Mouse (Mus musculus): ENCODE measurements around the gene Anapc16. TPM values are rescaled to one million over a fixed set of nuclear protein-coding genes. Genes with fewer than 3 reads are reported as not detected.
"Not testable (repeated sequence)": the region's sequence is repeated elsewhere in the genome, so short reads cannot be mapped to it uniquely, and the experiment has no call there.

Gene Anapc16
- polyA plus RNA-seq, 2 experiments from 2014 or later, result 82.2 to 102 TPM

DNA sequence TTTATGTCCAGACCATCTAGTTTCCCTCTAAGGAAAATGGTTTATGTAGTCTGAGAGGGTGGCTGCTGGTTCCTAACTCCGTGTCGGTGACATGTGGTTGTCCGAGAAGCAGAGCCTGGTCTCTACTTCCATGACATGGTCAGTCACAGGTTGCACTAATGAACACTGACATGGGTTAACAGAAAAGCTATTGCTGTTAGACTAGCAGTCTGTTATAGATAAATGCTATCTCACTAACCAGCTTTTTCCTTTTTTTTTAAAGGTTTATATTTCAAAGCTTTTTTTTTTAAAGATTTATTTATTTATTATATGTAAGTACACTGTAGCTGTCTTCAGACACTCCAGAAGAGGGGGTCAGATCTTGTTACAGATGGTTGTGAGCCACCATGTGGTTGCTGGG, 3.9 kb downstream of the Anapc16 start:
- ATAC-seq, result no peak

DNA sequence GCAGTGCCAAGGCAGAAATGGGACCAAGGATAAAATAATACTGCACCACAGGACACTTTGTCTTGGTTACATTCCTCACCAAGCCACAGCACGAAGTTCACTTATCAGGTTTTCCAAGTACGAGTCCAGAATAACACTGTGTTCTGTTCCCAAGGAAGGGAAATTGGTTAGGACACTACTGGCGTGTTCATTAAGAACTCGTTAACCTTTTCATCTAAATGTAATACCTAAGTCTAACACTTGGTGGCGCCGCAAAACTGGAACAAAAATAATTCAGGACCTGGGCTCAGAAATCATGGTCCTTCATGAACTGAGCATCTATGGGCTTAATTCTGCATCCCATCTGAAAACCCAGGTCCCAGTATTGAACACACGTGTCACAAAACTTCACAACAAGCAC, 5.3 kb downstream of the Anapc16 start:
- ATAC-seq, result peak; percentile 32

DNA sequence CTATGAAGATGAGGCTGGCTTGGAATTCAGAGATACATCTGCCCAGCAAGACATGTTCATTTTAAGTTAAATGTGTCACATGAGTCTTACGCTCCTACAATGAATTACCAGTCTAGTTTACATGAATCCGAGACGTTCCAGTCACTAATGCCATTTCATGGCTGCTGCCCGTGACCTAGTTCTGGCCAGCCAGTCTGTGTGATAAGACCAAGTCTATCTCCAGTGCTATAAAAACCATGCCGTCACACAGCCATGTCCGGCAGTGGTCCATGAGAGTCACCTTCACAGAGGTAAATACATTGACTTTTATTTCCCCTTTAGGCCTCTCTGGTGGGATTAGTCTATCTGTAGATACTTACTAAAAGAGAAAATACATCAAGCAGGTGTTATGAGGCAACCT, 7.0 kb downstream of the Anapc16 start:
- ATAC-seq, result no peak

DNA sequence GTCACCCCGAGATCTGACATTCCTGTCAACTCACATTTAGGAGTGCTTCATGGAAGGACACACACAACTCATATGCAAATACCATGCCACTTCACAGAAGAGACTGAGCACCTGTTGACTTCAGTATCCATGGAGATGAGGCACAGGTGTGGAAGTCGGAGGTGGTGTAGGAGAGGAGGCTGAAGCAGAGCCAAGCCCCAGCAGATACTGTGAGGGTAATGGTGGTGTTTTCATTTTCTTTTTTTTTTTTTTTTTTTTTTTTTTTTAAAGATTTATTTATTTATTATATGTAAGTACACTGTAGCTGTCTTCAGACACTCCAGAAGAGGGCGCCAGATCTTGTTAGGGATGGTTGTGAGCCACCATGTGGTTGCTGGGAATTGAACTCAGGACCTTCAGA, 9.1 kb downstream of the Anapc16 start:
- not testable (repeated sequence) for ATAC-seq

DNA sequence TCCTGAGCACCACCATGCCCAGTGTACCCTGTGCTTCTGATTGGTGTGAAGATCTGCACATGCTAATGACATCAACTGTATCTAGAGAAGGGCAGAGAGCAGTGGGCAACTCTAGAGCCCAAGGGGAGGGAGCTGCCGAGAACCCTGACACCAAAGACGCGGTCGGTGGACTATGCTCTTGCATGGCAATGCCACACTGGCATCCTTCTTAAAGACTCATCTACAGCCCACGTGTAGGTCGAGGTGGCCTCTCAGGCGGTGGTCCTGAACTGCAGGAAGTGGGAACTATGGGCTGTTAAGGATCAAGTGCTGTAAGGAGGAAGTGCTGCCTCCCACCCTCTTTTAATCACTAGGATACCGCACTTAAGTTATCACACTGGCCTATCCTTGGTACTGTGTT, 10.9 kb downstream of the Anapc16 start:
- ATAC-seq, result no peak

DNA sequence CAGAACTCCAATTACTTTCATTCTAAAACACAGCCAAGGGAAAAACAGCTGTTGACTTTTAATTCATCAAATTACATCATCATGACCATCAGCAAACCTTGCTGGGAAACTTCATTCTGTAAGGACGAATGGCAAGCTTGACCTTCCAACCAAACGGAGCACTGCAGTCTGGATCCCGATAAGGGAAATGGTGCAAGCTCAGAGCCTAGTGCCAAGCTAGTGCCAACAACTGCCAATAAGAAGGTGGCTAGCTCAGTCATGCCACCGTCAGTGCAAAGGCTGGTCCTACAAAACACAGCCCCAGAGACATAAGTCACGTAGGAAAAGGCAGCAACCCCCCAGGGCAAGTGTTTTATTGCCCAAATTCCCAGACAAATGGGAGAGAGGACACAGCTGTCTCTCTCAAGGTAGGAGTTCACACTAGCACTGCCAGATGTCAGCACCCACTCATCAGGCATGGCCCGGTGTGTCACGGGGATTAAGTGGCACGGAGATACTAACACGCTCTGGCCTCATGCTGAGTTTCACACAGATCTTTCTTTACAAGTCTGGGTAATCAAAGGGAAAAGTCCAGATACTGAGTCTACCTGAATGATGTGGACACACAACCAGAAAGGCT, 11.6 kb downstream of the Anapc16 start:
- ATAC-seq, result no peak

DNA sequence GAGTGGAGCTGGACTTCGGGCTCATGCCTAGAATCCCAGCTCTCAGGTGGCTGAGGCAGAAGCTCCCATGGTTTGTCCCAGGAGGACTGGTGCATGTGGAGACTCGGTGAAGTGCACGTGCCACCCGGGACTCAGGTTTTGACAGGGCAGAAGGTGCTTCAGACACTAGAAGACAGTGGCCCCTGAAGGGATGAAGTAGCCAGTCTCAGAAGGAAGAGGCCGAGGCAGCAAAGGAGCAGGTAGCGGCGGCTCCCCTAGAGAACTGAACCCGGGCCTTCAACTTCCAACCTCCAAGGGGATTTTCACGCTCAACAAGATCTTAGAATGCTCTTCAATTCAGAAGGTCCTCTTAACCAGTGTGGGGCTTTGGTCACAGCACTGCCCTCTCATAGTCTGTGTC, 12.5 kb downstream of the Anapc16 start:
- ATAC-seq, result no peak

DNA sequence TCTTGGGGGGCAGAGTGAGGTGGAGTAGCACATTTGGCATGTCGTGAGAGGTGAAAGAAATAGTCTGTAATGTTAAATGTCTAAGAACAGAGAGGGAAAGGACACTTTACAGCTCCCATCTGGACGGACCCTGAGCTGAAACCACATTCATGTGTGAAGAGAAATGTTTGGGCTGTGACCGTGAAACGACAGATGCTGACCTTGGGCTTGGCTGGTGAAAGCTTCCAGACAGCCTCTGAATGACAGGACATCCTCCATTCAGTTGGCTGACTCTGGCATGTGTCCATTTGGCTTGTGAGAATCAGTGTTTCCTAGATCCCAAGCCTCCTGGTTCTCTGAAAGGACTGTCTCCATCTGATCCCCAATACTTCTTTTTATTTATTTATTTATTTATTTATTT, 14.9 kb downstream of the Anapc16 start:
- no peak for ATAC-seq

DNA sequence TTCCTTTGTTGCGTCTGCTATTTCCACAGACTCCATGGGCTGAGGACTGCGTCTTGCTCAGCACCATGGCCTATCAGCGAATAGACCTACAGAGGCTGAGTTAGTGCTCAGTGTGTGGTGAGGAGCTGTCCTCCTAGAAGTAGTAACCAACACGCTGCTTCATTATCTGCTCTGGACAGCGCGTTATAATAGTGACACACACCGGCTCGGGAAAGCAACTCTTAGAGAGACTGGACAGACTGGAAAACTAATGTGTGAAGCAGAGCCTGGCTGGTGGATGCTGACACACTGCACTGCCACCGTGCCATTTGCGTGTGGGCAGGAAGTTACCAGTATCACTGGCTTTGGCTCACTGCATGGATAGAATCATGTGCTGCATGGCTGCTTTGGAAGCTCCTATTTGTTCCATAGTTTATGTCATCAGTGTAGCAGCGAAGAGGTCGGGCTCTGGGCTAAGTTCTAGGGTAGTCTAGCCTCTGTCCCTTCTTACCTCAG, 20.5 kb downstream of the Anapc16 start:
- ATAC-seq, result no peak

DNA sequence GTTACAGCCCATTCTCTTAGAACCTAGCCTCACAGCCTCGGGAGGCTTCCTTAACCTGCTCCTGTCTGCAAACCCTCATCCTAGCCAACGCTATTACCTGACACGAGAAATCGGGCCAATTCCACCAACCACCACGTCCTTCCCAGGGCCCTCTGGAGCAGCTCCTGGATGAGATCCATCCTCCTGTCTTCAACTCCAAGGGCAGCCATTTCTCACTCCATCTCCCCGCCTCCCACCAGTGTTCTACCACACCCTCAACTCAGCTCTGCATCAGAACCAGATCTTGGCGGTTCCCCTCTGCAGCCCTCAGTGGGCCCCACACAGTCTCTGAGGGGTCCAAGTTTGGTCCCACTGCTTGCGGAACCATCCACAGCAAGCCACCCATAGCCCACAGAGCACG, 21.1 kb downstream of the Anapc16 start:
- no peak for ATAC-seq

DNA sequence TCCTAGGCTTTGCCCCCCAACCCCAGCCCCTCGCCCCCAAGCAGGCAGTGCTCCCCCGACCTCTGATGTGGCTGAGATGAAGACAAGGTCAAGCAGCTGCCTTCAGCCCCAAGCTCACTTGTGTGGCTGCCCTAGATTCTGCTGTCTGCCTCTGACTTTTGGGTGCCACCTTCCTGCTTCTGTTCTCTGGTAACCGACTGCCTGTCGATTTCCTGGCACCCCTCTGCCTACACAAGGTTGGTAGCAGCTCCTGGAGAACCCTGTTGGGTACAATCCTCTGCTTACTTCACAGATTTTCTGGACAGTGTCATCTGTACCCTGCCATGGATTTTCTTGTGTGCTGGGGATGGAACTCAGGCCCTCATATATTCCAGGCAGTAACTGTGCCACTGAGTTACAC, 21.6 kb downstream of the Anapc16 start:
- ATAC-seq, result peak; percentile 53

DNA sequence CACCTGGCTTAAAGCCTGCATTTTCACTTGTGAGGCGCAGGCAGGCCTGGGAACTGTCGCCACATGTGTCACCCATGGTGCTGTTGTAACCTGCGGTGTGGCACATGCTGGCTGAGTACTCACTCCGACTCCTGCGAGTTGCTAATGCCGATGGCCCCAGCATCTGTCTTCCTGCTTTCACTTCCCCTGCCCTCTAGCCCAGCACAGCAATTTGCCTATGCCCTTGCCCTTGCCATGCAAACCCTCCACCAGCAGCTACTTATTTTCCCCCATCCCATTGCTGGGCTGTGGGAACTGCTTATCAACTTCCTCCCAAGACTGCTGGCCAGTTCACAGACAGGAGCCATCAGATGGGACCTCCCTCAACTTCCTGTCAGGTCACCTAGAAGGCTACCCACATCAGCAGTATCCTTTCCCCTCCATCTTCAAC, 22.1 kb downstream of the Anapc16 start:
- peak; percentile 68 for ATAC-seq

DNA sequence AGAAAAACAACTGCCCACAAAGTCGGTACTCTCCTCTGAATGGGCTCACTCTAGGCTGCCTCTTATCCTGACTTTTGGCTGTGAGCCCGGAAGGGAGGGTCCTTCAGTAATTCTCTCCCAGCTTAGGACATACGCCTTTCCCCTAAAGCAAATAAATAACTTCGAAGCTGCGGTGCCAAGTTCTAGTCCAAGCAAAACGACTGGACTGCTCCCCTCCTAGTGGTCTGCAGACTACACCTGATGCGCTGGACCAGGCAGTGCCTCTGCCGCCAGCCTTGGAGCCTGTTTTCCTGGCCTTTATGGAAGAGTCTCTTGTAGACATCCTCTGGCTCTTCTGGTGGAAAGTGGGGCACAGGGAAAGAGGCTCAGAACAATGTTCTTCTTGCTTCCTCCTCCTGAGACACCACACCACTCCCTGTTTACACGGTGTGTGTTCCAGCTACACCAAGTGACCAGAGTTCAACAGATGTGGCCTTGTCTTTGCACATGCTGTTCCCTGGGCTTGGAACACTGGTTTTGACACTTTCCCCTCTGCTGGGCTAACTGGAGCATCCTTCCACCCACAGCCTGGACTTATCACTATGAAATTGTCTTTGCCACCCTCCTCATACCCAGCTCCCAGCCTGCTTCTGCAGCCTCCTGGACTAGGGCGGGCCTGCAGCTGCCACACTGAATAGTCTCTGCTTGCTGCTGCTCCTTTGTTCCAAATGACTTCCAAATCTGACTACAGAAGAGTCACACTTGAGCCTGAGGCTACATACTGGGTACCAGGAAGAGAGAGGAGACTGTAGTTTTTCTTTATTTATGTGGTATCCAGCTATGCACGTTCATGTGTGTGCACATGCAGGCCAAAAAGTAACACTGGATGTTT, 23.8 kb downstream of the Anapc16 start:
- no peak for ATAC-seq

DNA sequence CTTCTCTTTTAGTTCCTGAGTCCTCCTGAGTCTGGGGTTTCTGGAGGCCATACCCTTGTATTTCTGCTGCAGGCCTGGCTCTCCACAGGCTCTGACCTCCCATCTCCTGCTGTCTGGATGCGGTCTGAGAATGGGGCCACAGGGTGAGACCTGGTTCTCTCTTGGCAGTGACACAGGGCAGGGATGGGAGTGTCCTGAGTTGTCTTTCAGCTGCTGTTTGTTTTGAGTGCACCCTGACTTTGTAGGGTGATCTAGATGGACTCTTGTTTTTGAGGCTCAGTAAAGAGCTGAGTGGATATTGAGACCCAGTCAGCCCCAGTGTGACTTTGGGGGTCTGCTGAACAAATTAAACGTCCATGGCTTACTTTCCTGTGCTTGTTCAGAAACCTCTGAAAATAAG, 24.5 kb downstream of the Anapc16 start:
- no peak for ATAC-seq

DNA sequence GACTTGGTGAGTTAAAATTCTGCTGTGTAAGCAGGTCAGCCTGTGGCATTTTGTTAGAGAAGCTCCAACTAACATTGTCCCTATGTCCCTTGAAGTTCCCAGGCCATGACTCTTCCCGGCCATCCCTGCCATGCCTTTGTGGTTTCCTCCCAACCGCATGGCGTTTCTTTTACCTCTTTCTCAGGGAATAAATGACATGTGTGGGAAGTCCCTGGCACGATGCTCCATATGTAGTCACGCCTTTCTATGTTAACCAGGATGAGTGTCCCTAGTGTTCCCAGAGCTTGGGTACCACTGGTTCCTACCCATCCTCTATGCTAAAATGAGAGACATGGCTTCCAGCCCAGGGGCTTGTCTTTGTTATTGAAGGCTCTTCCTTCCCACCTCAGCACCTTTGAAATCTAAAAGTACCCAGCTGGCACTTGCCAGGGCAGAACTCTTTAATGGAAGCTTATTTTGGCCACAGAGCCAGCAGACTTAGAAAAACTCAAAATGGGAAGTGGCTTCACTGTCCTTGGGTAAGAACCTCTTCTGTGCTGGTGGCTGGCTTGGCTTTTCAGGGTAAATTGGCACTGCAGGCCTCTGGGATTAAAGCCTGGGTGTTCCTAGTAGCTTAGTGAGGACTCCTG, 25.1 kb downstream of the Anapc16 start:
- ATAC-seq, result no peak

DNA sequence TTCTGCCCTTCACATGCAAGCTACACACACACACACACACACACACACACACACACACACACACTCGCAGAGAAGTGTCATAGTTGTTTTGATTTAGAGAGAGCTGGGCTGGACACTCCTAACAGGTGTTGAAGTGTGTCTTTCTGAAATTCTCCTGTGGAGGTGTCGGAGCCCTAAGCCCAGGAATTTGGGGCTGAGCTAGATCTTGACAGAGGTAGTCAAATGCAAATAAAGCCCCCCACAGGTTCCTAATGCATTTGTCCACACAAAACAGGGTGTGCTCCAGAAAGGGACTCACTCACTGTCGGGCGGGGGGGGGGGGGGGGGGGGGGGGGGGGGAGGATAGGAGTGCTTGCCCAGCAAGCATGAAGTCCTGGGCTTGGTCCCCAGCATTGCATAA, 25.8 kb downstream of the Anapc16 start:
- no peak for ATAC-seq

DNA sequence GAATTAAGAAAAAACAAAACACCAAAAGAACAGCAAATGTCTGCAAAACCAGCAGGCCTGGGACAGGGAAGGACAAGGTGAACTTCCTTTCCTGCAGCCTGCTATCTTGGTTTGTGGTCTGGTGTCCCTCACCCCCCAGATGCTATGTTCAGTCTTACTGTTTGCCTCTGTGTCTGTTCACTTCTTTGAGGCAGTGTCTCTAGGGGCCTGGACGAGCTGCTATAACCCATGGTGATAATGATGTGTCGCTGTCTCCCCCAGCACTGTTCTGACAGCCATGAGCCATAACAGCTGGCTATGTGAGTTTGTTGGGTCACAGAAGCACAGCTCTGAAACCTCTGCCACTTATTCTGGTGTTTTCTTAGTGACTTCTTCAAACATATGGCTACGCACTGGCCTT, 28.1 kb downstream of the Anapc16 start:
- ATAC-seq, result peak; percentile 27

DNA sequence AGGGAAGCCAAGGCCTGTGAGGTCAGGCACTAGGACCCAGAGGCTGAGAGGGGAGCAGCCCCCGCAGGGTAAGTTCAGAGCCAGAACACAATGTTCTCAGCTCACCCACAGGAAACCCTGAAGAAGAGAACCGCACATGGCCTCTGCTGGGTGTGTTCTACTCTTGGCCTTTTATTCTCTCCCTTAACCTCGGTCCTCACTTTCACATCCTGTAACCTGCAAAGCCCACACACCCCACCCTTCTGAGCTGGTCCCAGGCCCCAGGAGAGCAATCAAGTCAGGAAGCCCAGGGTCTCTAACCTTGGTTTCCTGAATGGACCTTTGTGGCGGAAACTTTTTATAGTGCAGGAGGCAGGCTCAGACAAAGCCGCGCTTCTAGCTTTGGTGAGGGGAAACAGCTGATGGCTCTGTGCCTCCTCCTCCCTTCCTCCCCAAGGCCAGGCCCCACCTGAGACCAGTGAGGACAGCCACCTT, 28.7 kb downstream of the Anapc16 start:
- ATAC-seq, result peak; percentile 85

DNA sequence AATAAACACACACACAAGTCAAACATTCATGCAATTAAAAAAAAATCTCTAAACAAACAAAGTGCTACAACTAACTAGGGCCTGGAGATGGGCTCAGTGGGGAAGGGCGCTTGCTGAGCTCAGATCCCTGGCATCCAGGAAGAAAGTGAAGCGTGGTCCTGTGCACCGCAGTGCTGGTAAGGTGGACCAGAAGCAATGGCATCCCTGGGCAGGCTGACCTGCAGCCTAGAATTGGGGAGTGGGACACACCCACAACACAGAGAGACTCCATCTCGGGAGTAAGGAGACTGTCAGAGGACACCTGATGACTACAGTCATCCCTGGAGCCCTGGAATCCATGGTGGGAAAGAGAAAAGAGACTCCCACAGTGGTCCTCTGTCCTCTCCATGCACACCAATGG, 29.5 kb downstream of the Anapc16 start:
- no peak for ATAC-seq

DNA sequence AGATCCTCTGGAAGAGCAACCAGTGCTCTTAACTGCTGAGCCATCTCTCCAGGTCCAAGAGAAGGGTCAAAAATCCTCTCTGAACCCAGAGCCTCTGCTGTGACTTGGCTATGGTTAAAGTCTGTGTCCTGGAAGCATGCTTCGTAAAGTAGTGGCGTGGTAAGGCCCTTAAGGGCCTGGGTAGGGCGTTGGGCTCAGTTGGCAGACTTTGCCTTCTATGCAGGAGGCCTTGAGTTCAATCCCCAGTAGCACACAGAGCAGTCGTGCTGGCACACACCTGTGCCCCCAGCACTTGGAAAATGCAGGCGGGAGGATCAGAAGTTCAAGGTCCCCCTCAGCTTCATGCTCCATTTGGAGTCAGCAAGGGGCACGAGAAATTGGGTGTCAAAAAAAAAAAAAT, 29.9 kb downstream of the Anapc16 start:
- ATAC-seq, result no peak

DNA sequence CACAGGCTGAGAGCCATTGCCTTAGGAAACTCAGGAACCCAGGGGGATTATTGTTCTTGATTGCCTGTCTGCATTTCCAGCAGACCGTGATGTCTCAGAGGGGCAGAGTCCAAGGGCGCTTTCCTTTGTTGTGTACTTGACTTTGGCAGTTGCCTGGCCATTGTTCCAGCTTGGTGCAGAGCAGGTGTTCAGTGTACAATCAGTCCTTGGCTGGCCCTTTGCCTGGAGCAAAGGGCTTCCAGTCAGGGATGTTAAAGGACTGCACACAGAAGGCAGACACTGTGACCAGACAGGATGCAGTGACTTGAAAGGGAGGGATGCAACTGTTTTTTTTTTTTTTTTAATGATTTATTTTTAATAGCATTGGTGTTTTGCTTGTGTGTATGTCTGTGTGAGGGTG, 30.4 kb downstream of the Anapc16 start:
- ATAC-seq, result no peak

DNA sequence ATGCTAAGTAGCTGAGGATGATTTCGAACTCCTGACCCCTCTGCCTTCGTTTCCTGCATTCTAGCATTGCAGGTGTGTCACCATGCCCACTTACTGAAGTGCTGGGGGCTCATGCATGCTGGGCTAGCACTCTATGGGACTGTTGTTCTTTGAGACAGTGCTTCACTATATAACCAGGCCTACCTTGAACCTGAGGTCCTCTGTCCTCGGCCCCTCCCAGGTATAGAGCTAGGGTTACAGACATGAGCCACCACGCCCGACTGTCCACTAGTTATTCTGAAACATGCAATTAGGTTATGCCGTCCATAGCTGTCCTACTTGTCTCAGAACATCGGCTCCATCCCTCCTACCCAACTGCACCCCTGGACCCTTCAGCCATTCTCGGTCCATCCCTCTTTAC, 31.1 kb downstream of the Anapc16 start:
- ATAC-seq, result no peak

DNA sequence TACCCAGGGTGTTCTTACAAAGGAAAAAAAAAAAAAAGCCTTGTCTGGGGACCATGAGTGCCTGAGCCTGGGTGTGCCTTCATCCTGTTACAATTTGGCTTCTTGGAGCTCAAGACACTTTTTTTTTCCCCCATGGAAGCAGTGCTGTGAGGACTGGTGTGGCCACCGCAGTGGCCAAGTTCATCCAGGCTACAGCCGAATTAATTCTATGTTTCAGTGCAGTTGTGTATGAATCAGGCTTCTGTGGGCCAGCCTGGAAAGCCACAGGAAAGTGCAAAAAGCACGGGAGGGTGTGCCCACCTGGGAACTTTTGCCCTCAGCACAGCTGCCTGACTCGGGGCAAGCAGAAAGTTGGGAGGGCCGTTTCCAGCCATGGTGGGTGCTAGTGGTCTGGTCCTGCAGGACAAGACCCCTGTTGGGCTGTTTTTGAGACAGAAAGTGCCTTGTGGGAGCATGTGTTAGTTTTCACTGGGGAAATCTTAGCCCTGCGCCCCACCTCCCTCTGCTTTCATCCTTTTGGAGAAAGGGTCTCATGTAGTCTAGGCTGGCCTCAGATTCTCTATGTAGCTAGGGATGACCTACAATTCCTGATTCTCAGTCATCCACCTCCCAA, 32.4 kb downstream of the Anapc16 start:
- ATAC-seq, result no peak

Measured in CD4-positive, CD25-positive, alpha-beta regulatory T cell, adult 4 months (primary cell).